Mouse (Mus musculus) splenic B cell, adult 2 months (primary cell): ENCODE results near the gene Mtmr6.

Source experiments
- DNase-seq: peaks from one replicate; pipeline ENCODE4 v3.0.0-alpha.2; 2011; ENCODE audit warnings: low read depth, low spot score
- H3K27me3 ChIP-seq: 2 replicates; pipeline ENCODE4 v1.6.1; 2012; ENCODE audit warnings: mild to moderate bottlenecking, low read length, moderate library complexity, mixed read lengths; ENCODE audit not compliant: control insufficient read depth, poor library complexity, insufficient read depth, severe bottlenecking
- H3K36me3 ChIP-seq: 2 replicates; pipeline ENCODE4 v1.6.1; 2012; ENCODE audit warnings: mild to moderate bottlenecking, low read length, moderate library complexity, mixed read lengths; ENCODE audit not compliant: control insufficient read depth, poor library complexity, insufficient read depth, severe bottlenecking

Gene Mtmr6

DNA sequence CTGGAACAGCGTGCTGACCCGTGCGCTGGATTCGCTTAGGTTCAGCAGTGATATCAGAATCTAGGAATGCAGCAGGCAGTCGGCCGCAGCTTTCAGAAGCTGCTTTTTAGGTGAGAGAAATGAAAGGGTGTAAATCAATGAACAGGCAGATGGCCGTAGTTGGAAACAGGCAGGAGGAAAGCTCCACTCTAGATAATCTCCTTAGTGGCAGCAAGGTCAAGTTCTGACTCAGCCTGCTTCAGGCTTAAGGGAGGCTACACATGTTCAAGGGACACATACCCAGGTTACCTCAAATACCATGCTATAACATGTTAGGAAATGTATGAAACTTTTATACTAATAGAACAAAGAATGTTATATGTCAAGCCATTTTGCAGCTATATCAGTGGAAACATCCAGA is 2.7 kb upstream of the Mtmr6 start:
- no peaks in the 10 kb centered on the region for H3K36me3 ChIP-seq
- no peaks in the 10 kb centered on the region for H3K27me3 ChIP-seq
- DNase-seq, result no peak

- peak; percentile 63 for DNase-seq
- H3K36me3 ChIP-seq, result no peaks in the 10 kb centered on the region
- no peaks in the 10 kb centered on the region for H3K27me3 ChIP-seq
Observed at GRCm38 (mm10) chr14:60269333-60269732, 4.3 kb downstream of the Mtmr6 start.

DNA sequence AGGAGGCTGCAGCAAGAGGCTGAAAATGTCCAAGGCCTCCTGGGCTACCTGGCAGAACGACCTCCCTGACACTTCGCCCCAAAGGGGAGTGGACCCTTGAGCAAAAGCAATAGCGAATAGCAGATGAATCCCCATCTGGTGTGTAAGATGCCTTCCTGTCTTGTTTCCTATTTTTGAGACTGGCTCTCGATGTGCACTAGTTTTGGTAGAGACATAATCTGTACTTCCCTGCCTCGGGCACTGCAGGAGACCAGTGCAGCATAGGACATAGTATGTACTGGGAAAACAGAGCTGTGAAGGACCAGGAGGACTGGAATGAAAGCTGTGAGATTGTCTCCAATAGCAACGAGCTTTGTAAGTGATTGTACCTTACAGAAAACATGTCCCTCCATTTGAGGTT is 8.3 kb downstream of the Mtmr6 start:
- Histone ChIP-seq H3K27me3 (no peaks in the 10 kb centered on the region), H3K36me3 (peaks cover 3% of the 10 kb centered on the region; the same call in 1 of the 2 replicates)
- DNase-seq, result no peak

- peaks cover 7% of the 10 kb centered on the region; the same call in 1 of the 2 replicates for H3K36me3 ChIP-seq
- H3K27me3 ChIP-seq, result no peaks in the 10 kb centered on the region
- DNase-seq, result no peak
Observed at GRCm38 (mm10) chr14:60275301-60276276, 10.6 kb downstream of the Mtmr6 start.

DNA sequence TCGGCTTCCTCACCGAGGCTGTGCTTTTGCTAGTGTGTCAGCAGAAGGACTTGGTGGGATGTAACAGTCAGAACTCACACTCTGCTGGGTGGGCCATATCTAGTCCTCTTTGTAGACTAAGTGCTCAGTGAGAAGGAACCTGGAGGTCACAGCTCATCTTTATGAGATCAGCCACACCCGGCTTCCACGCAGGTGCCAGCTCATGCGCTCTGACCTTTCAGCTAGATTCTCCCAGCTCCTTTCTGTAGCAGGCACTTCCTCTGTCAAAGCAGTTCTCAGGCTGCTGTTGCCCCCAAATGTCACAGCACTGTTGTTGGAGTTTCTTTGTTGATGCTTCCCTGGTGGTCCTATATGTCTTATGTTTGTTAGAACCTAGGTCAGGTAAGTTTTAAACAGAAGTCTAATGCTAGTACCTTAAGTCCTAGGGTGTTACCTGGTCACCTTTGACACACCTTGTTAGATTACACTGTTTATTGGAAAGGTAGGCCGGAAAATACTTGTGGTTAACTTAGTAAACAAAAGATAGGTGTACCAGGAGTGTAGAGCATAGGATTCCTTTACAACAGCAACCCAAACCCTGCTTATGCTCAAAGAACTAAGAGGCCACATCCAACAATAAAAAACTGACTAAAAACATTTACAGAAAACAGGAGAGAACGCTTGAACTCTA is 21.3 kb downstream of the Mtmr6 start:
- peaks cover 4% of the 10 kb centered on the region for H3K36me3 ChIP-seq
- no peak for DNase-seq
- no peaks in the 10 kb centered on the region for H3K27me3 ChIP-seq

DNA sequence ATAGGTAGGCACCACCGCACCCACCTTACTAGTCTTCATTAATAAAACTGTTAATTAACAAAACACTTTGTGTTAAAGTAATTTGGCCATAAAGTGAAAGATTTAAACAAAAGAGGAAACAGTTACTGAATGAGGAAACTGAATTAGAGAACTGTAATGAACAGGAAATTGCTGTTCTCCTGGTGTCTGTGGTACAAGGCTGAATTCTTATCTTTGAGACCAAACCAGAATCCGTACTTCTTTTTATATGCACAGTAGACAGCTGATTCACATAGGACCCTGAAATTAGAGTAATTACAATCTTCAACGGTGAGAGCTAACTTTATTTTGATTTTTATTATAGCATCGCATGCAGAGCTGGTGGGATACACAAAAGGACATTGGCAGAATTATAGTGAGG is 25.3 kb downstream of the Mtmr6 start:
- H3K36me3 ChIP-seq, result peaks cover 9% of the 10 kb centered on the region
- DNase-seq, result peak; percentile 53
- no peaks in the 10 kb centered on the region for H3K27me3 ChIP-seq

GRCm38 (mm10) chr14:60295531-60295930 is 30.5 kb downstream of the Mtmr6 start:
- Histone ChIP-seq H3K36me3 (peaks cover 18% of the 10 kb centered on the region), H3K27me3 (no peaks in the 10 kb centered on the region)
- no peak for DNase-seq

GRCm38 (mm10) chr14:60300224-60300991 is 35.4 kb downstream of the Mtmr6 start:
- H3K36me3 ChIP-seq, result peaks cover 10% of the 10 kb centered on the region
- DNase-seq, result no peak

DNA sequence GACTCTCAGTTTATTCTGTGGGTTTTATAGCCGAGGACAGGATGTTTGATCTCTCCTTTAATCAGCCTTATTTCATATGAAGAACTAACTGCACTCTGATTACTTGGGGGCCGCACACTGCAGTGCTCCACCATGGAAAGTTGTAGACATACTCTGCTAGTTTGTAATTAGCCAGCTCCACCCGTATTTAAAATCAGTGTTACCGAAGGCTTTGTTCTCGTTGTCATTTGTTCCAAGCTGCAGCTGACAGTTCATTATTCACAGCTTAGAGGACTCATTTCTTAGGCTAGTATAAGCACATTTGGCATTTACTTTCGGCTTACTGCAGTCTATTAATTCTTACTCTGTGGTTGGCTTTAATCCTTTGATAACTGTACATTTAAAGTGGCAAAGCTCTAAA is 36.0 kb downstream of the Mtmr6 start:
- DNase-seq, result no peak
- Histone ChIP-seq H3K27me3 (no peaks in the 10 kb centered on the region), H3K36me3 (peaks cover 10% of the 10 kb centered on the region)

More at GRCm38 (mm10) chr14:60300224-60300991, 35.4 kb downstream of the Mtmr6 start:
- no peaks in the 10 kb centered on the region for H3K27me3 ChIP-seq

DNA sequence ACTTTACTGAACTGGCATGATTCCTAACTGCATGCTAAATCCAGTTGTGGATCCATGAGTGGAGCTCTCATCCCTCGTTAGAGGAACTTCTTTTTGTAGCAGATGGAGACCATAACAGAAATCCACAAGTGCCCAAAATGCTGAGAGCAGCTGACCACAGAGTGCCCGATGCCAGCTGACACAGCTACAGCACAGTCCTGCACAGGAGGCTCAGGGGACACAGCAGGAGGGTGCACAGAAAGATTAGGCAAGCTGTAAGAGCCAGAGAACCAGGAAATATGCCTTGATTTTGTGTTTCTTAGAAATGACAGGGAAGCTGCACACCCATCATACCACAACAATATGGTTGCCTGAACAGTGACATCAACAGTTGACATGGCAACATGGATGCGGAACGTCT is 37.4 kb downstream of the Mtmr6 start:
- DNase-seq, result no peak
- no peaks in the 10 kb centered on the region for H3K27me3 ChIP-seq

GRCm38 (mm10) chr14:60304441-60305220 is 39.6 kb downstream of the Mtmr6 start:
- Histone ChIP-seq H3K27me3 (no peaks in the 10 kb centered on the region), H3K36me3 (peaks cover 5% of the 10 kb centered on the region; the same call in 1 of the 2 replicates)
- DNase-seq, result no peak

More for the DNA sequence above, 37.4 kb downstream of the Mtmr6 start:
- peaks cover 8% of the 10 kb centered on the region; the same call in 1 of the 2 replicates for H3K36me3 ChIP-seq

GRCm38 (mm10) chr14:60308113-60308512 is 43.1 kb downstream of the Mtmr6 start:
- Histone ChIP-seq H3K36me3 (no peaks in the 10 kb centered on the region), H3K27me3 (no peaks in the 10 kb centered on the region)
- DNase-seq, result no peak

DNA sequence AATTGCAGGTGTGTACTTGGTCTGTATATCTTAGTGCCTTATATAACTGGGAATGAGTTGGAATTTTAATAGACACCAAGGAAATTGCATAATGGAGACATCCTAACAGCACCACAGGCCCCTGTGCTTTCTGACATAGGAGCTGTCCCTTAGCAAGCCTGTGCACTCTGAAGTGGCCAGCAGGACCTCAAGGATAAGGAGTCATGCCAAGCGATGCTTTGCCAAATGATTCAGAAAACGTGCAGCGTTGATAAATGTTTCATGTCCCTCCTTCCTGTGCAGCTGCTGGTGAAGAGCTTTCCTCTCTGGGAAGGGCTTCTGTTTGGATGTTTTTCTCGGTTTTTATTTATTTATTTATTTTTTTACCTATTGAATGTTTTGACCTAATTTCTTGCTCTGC is 45.7 kb downstream of the Mtmr6 start:
- DNase-seq, result no peak
- H3K36me3 ChIP-seq, result no peaks in the 10 kb centered on the region
- no peaks in the 10 kb centered on the region for H3K27me3 ChIP-seq

- Histone ChIP-seq H3K36me3 (no peaks in the 10 kb centered on the region), H3K27me3 (no peaks in the 10 kb centered on the region)
- DNase-seq, result no peak
Observed at GRCm38 (mm10) chr14:60319231-60319630, 54.2 kb downstream of the Mtmr6 start.
